Mouse (Mus musculus) G1E (cell line): ENCODE data around the gene Abt1.

ENCODE experiments used
- CTCF ChIP-seq: IDR thresholded peaks from 2 replicates; pipeline ENCODE4 v1.5.1; 2012; ENCODE audit warnings: low read depth, low read length, inconsistent platforms, mixed read lengths
- GATA1 ChIP-seq: IDR thresholded peaks from 2 replicates; pipeline ENCODE4 v1.6.1; 2012; ENCODE audit warnings: borderline replicate concordance, low read length, inconsistent platforms, mixed read lengths
- TAL1 ChIP-seq: conservative IDR thresholded peaks from 2 replicates; pipeline ENCODE4 v1.6.1; 2012; ENCODE audit warnings: low read depth, low read length, inconsistent platforms, mixed read lengths

- no peak for TF ChIP-seq TAL1
- no peak for TF ChIP-seq CTCF
- no peak for TF ChIP-seq GATA1
Observed at GRCm38 (mm10) chr13:23462063-23462462, 38.4 kb upstream of the Abt1 start.
